Mouse (Mus musculus) heart, embryonic 14.5 days (tissue): ENCODE measurements at regions not wholly inside any gene's neighbourhood (a gene's known extent, or its start where the extent isn't known, plus 50 kb on each side); places are given as distances from the start of the nearest gene placed in this dataset.

Experiments
- ATAC-seq: fragments of 200-750 bp; cut with Nextera tagmentation; 2 replicates; pipeline ENCODE4 v1.8.0; 2017; ENCODE audit warnings: low read depth, moderate TSS enrichment; ENCODE audit not compliant: insufficient number of reproducible peaks, insufficient read depth, low FRiP score
- H3K27ac ChIP-seq, 2 experiments: fragments of 200-500 bp in 1 of 2; fragments of 300-500 bp in 1 of 2; sonication (generic) in 1 of 2; replicated peaks in 1 of 2; 2 replicates each; pipeline ENCODE4 v1.5.1; 2012 to 2014; ENCODE audit warnings: low read depth in 2 of 2, low read length in 2 of 2, control low read depth in 1 of 2, mild to moderate bottlenecking in 1 of 2, mixed read lengths in 1 of 2; ENCODE audit not compliant: control insufficient read depth in 1 of 2, insufficient read depth in 1 of 2
- H3K27me3 ChIP-seq: fragments of 300-500 bp; sonication (generic); 2 replicates; pipeline ENCODE4 v1.6.1; 2014; ENCODE audit warnings: mild to moderate bottlenecking, low read length, control low read depth; ENCODE audit not compliant: control insufficient read depth, insufficient read depth
- H3K36me3 ChIP-seq: fragments of 300-500 bp; sonication (generic); 2 replicates; pipeline ENCODE4 v1.6.1; 2014; ENCODE audit warnings: mild to moderate bottlenecking, control low read depth, low read length, mixed read lengths; ENCODE audit not compliant: control insufficient read depth, insufficient read depth
- H3K4me1 ChIP-seq, 2 experiments: fragments of 200-500 bp in 1 of 2; fragments of 300-500 bp in 1 of 2; sonication (generic) in 1 of 2; 2 replicates each; pipeline ENCODE4 v1.6.1; 2012 to 2014; ENCODE audit warnings: low read length in 2 of 2, control low read depth in 1 of 2, mixed read lengths in 1 of 2; ENCODE audit not compliant: control insufficient read depth in 2 of 2, insufficient read depth in 2 of 2
- H3K4me2 ChIP-seq: fragments of 300-500 bp; sonication (generic); 2 replicates; pipeline ENCODE4 v1.6.1; 2014; ENCODE audit warnings: mild to moderate bottlenecking, low read length
- H3K4me3 ChIP-seq, 2 experiments: fragments of 200-500 bp in 1 of 2; fragments of 300-500 bp in 1 of 2; sonication (generic) in 1 of 2; 2 replicates each; pipeline ENCODE4 v1.5.1; 2012 to 2014; ENCODE audit warnings: low read length in 2 of 2, mild to moderate bottlenecking in 2 of 2, control low read depth in 1 of 2, low read depth in 1 of 2, moderate library complexity in 1 of 2; ENCODE audit not compliant: control insufficient read depth in 1 of 2, insufficient read depth in 1 of 2
- H3K9ac ChIP-seq: fragments of 300-500 bp; sonication (generic); 2 replicates; pipeline ENCODE4 v1.6.1; 2014; ENCODE audit warnings: mild to moderate bottlenecking, low read length
- H3K9me3 ChIP-seq: fragments of 300-500 bp; sonication (generic); 2 replicates; pipeline ENCODE4 v1.6.1; 2016; ENCODE audit warnings: low read length, control low read depth; ENCODE audit not compliant: control insufficient read depth
- WGBS: fragments of 180-500 bp; shearing (Covaris S2); extraction: QIAGEN DNeasy Blood & Tissue Kit; methylation state at CpG from one replicate; pipeline ENCODE4 v1.1.7; 2014; 5-methylcytosine and 5-hydroxymethylcytosine counted together

- no peak overlapping the region for H3K4me3 ChIP-seq
- WGBS, result 45% methylated on average over 3 of the region's 3 CpGs
- no peak for ATAC-seq
- H3K36me3 ChIP-seq, result no peaks in the 10 kb centered on the region
- no peaks in the 10 kb centered on the region for H3K27me3 ChIP-seq
- H3K9ac ChIP-seq, result no peak overlapping the region
- H3K4me1 ChIP-seq, result no peaks in the 10 kb centered on the region
- no peak overlapping the region for H3K4me2 ChIP-seq
- no peaks in the 10 kb centered on the region for H3K9me3 ChIP-seq
- no peak overlapping the region for H3K27ac ChIP-seq
Observed at GRCm38 (mm10) chr13:78348830-78349229, 149.3 kb upstream of the Nr2f1 start.

- Histone ChIP-seq H3K27me3 (no peaks in the 10 kb centered on the region), H3K27ac (no peak overlapping the region), H3K9ac (no peak overlapping the region), H3K4me1 (no peaks in the 10 kb centered on the region), H3K9me3 (no peaks in the 10 kb centered on the region), H3K36me3 (no peaks in the 10 kb centered on the region), H3K4me2 (no peak overlapping the region), H3K4me3 (no peak overlapping the region)
- 79% methylated on average over 4 of the region's 4 CpGs for WGBS
- no peak for ATAC-seq
Observed at GRCm38 (mm10) chr13:78324443-78325206, 125.1 kb upstream of the Nr2f1 start.

- Histone ChIP-seq H3K4me3 (no peak overlapping the region), H3K36me3 (no peaks in the 10 kb centered on the region), H3K27me3 (no peaks in the 10 kb centered on the region), H3K9ac (no peak overlapping the region), H3K27ac (no peak overlapping the region), H3K4me2 (no peak overlapping the region), H3K9me3 (no peaks in the 10 kb centered on the region), H3K4me1 (no peaks in the 10 kb centered on the region)
- WGBS, result 54% methylated on average over 1 of the region's 1 CpGs
- no peak for ATAC-seq
Observed at GRCm38 (mm10) chr13:78323183-78323582, 123.6 kb upstream of the Nr2f1 start.

- no peak overlapping the region for H3K4me2 ChIP-seq
- H3K27ac ChIP-seq, result no peak overlapping the region
- no peak for ATAC-seq
- H3K36me3 ChIP-seq, result no peaks in the 10 kb centered on the region
- WGBS, result 87% methylated on average over 2 of the region's 2 CpGs
- H3K4me1 ChIP-seq, result no peaks in the 10 kb centered on the region
- H3K9ac ChIP-seq, result no peak overlapping the region
- no peaks in the 10 kb centered on the region for H3K27me3 ChIP-seq
- H3K9me3 ChIP-seq, result no peaks in the 10 kb centered on the region
- H3K4me3 ChIP-seq, result no peak overlapping the region
Observed at GRCm38 (mm10) chr13:78318434-78318833, 118.9 kb upstream of the Nr2f1 start.

GRCm38 (mm10) chr13:78310837-78311236 lies 111.3 kb upstream of the Nr2f1 start:
- H3K4me2 ChIP-seq, result no peak overlapping the region
- H3K27me3 ChIP-seq, result no peaks in the 10 kb centered on the region
- no peaks in the 10 kb centered on the region for H3K9me3 ChIP-seq
- no peak overlapping the region for H3K4me3 ChIP-seq
- no peaks in the 10 kb centered on the region for H3K36me3 ChIP-seq
- H3K9ac ChIP-seq, result no peak overlapping the region
- H3K4me1 ChIP-seq, result no peaks in the 10 kb centered on the region
- WGBS, result 36% methylated on average over 3 of the region's 3 CpGs
- no peak overlapping the region for H3K27ac ChIP-seq
- no peak for ATAC-seq
